Mouse (Mus musculus) thymus, adult 2 months (tissue): ENCODE results near the gene Dennd2a.

Experiments used
- CTCF ChIP-seq: fragments of 200-500 bp; IDR thresholded peaks from 2 replicates; pipeline ENCODE4 v1.5.1; 2012; ENCODE audit warnings: mild to moderate bottlenecking, control low read depth, low read length, moderate library complexity, borderline replicate concordance; ENCODE audit not compliant: control insufficient read depth, poor library complexity, insufficient read depth; ENCODE audit errors: extremely low read depth
- POLR2A ChIP-seq: fragments of 200-500 bp; IDR thresholded peaks from 2 replicates; pipeline ENCODE4 v1.6.1; 2012; ENCODE audit warnings: mild to moderate bottlenecking, low read length, control low read depth, moderate library complexity; ENCODE audit not compliant: control insufficient read depth, poor library complexity, insufficient read depth; ENCODE audit errors: extremely low read depth

DNA sequence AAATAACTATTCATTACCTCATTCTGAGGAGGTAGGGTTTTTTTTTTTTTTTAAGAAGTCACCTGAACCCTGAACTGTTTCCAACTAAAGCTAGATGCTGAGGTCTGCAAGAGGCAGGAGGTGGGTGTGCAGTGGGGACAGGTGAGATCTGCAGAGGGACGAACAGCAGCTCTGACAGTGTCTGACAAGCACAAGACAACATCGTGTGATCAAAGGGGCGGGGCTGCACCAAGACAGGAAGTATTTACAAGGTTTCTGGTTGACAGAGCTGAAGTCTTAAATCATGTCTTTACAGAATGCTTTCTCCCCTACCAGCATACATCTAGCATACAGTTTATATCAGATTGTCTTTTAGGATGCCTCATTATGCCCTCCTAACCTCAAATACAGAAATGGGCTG lies 49.2 kb upstream of the Dennd2a start:
- TF ChIP-seq CTCF = no peak
- no peak for TF ChIP-seq POLR2A
